Mouse (Mus musculus) spleen, adult 2 months (tissue): ENCODE results near the gene Kras.

Experiments used
- CTCF ChIP-seq: fragments of 200-500 bp; IDR thresholded peaks from 2 replicates; pipeline ENCODE4 v1.5.1; 2011; ENCODE audit warnings: mild to moderate bottlenecking, inconsistent platforms; ENCODE audit not compliant: insufficient read depth, insufficient read length, insufficient replicate concordance; ENCODE audit errors: extremely low read depth
- POLR2A ChIP-seq: fragments of 200-500 bp; IDR thresholded peaks from 2 replicates; pipeline ENCODE4 v1.6.1; 2011; ENCODE audit warnings: low read depth, low read length, inconsistent platforms

DNA sequence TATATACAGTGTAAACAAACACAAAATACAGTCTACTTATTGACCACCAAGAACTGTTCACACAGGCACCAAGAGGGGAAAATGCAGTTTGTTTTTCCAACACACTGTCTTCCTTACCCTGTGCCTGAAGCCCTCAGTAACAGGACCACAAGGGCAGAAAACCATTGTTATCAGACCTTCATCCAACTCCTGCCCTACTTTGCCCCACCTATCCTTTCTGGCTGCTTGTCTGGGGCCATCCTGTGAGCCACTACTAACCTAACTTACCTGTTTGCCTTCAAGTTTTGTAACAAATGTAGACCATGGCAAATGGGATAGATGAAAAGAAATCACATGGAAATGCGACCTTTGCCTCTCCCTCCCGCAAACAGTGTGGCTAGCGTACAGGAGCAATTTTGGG is 2.2 kb downstream of the Kras start:
- no peak for TF ChIP-seq CTCF
- no peak for TF ChIP-seq POLR2A
